Mouse (Mus musculus) heart, postnatal 0 days (tissue): Measurements from ENCODE around the gene Tinag.

Source experiments
- CTCF ChIP-seq: IDR thresholded peaks from 2 replicates; pipeline ENCODE4 v1.5.1; 2016; ENCODE audit warnings: antibody characterized with exemption, control low read depth, low read depth
- EP300 ChIP-seq: IDR thresholded peaks from 2 replicates; pipeline ENCODE4 v1.6.1; 2016; ENCODE audit warnings: antibody characterized with exemption, low read depth

GRCm38 (mm10) chr9:76934813-76935212 is 110.8 kb downstream of the Tinag start:
- TF ChIP-seq EP300, result no peak
- no peak for TF ChIP-seq CTCF
